Mouse (Mus musculus) adrenal gland (tissue): ENCODE results near the gene Best3.

ENCODE experiments used
- intact Hi-C: fragments of 180-260 bp; cut with DNase I; formaldehyde crosslinking; loops from one replicate; pipeline ENCODE4 v1.15.1; 2025

Best3 gene

GRCm38 (mm10) chr10:116977858-116978257, 8.3 kb upstream of the Best3 start:
- intact Hi-C loops: loop anchor here (2.0 kb wide), 1 partner anchor 57 kb away; no protein-coding TSS in a partner anchor

GRCm38 (mm10) chr10:116978841-116979240, 7.3 kb upstream of the Best3 start:
- intact Hi-C loops: loop anchor here (2.0 kb wide), 1 partner anchor 56 kb away; no protein-coding TSS in a partner anchor

- intact Hi-C loops: no loop called here
Measured at GRCm38 (mm10) chr10:116980273-116980672, 5.8 kb upstream of the Best3 start.

- intact Hi-C loops: no loop called here
Measured at GRCm38 (mm10) chr10:116980888-116981287, 5.2 kb upstream of the Best3 start.

- intact Hi-C loops: no loop called here
Measured at GRCm38 (mm10) chr10:116982526-116982925, 3.6 kb upstream of the Best3 start.

- intact Hi-C loops: no loop called here
Measured at GRCm38 (mm10) chr10:116984836-116985235, 1.3 kb upstream of the Best3 start.

GRCm38 (mm10) chr10:116993971-116994370, 7.9 kb downstream of the Best3 start:
- intact Hi-C loops: no loop called here

GRCm38 (mm10) chr10:116995162-116995561, 9.0 kb downstream of the Best3 start:
- intact Hi-C loops: no loop called here

- intact Hi-C loops: no loop called here
Measured at GRCm38 (mm10) chr10:116995584-116996235, 9.6 kb downstream of the Best3 start.

GRCm38 (mm10) chr10:116996236-116996600, 10.1 kb downstream of the Best3 start:
- intact Hi-C loops: no loop called here

- intact Hi-C loops: no loop called here
Measured at GRCm38 (mm10) chr10:116998716-116999455, 12.8 kb downstream of the Best3 start.

GRCm38 (mm10) chr10:117000975-117001374, 14.9 kb downstream of the Best3 start:
- intact Hi-C loops: no loop called here

GRCm38 (mm10) chr10:117004695-117005094, 18.6 kb downstream of the Best3 start:
- intact Hi-C loops: no loop called here

- intact Hi-C loops: no loop called here
Measured at GRCm38 (mm10) chr10:117005707-117006464, 19.8 kb downstream of the Best3 start.

- intact Hi-C loops: no loop called here
Measured at GRCm38 (mm10) chr10:117009691-117010090, 23.6 kb downstream of the Best3 start.

GRCm38 (mm10) chr10:117011047-117011446, 24.9 kb downstream of the Best3 start:
- intact Hi-C loops: no loop called here

GRCm38 (mm10) chr10:117013689-117014390, 27.7 kb downstream of the Best3 start:
- intact Hi-C loops: no loop called here

- intact Hi-C loops: no loop called here
Measured at GRCm38 (mm10) chr10:117014565-117014964, 28.5 kb downstream of the Best3 start.

- intact Hi-C loops: no loop called here
Measured at GRCm38 (mm10) chr10:117018281-117018840, 32.2 kb downstream of the Best3 start.

GRCm38 (mm10) chr10:117021020-117021754, 35.1 kb downstream of the Best3 start:
- intact Hi-C loops: no loop called here
